Mouse (Mus musculus) 3134 (cell line): ENCODE data around the gene Pip4k2c.

Experiments used
- DNase-seq: peaks from one replicate; pipeline ENCODE4 v3.0.0-alpha.2; 2011; ENCODE audit warnings: low spot score; ENCODE audit not compliant: insufficient read length; ENCODE audit errors: extremely low read depth

Gene Pip4k2c

GRCm38 (mm10) chr10:127189651-127190381 is 21.6 kb downstream of the Pip4k2c start, which contains the start of gene Arhgef25:
Gene Arhgef25, minus strand, starts transcription at chr10:127190083.
- DNase-seq: no peak

GRCm38 (mm10) chr10:127189116-127189650 is 22.2 kb downstream of the Pip4k2c start:
- no peak for DNase-seq

GRCm38 (mm10) chr10:127188465-127189115 is 22.8 kb downstream of the Pip4k2c start:
- DNase-seq: peak; percentile 87

- DNase-seq: no peak
These were observed 23.3 kb downstream of the Pip4k2c start for GRCm38 (mm10) chr10:127188079-127188453.

- DNase-seq: no peak
These were observed 23.9 kb downstream of the Pip4k2c start for GRCm38 (mm10) chr10:127187371-127188078.

- no peak for DNase-seq
These were observed 24.9 kb downstream of the Pip4k2c start for GRCm38 (mm10) chr10:127186451-127186850.

GRCm38 (mm10) chr10:127185506-127185905 is 25.9 kb downstream of the Pip4k2c start:
- DNase-seq: no peak

- DNase-seq: no peak
These were observed 26.3 kb downstream of the Pip4k2c start for GRCm38 (mm10) chr10:127185101-127185500.

GRCm38 (mm10) chr10:127183759-127184158 is 27.6 kb downstream of the Pip4k2c start:
- no peak for DNase-seq

- DNase-seq: no peak
These were observed 28.8 kb downstream of the Pip4k2c start for GRCm38 (mm10) chr10:127182624-127183023.

GRCm38 (mm10) chr10:127181566-127181965 is 29.8 kb downstream of the Pip4k2c start:
- no peak for DNase-seq

GRCm38 (mm10) chr10:127180695-127181047 is 30.7 kb downstream of the Pip4k2c start:
- DNase-seq: no peak

GRCm38 (mm10) chr10:127179871-127180694 is 31.3 kb downstream of the Pip4k2c start, which contains the start of gene Slc26a10:
Gene Slc26a10, minus strand, starts transcription at chr10:127180645.
- no peak for DNase-seq

- no peak for DNase-seq
These were observed 32.9 kb downstream of the Pip4k2c start for GRCm38 (mm10) chr10:127178286-127179027.

GRCm38 (mm10) chr10:127177719-127178118 is 33.7 kb downstream of the Pip4k2c start:
- DNase-seq: no peak

GRCm38 (mm10) chr10:127177235-127177634 is 34.1 kb downstream of the Pip4k2c start:
- DNase-seq: no peak

- DNase-seq: no peak
These were observed 34.6 kb downstream of the Pip4k2c start for GRCm38 (mm10) chr10:127176756-127177155.

- DNase-seq: no peak
These were observed 35.2 kb downstream of the Pip4k2c start for GRCm38 (mm10) chr10:127176228-127176627.

GRCm38 (mm10) chr10:127174170-127174569 is 37.2 kb downstream of the Pip4k2c start:
- DNase-seq: no peak
